ENCODE assay signal across 9 mouse cellular contexts in genomic region chr1:162453578-162453977, GRCm38 (mm10). TPM values are rescaled to one million over a fixed set of nuclear protein-coding genes. Genes with fewer than 3 reads are reported as not detected.
DNase-seq lines count a peak whose midpoint lies in the region; ATAC-seq lines count a peak whose summit lies in the region.
"Had no signal": no experiment of that assay in that cellular context is flagged by ENCODE, and none has a peak within 500 bp of the region (broad histone marks: within the 10 kb centered on the region; RNA-seq: fewer than 3 reads in every experiment).

No protein-coding gene starts in this region.

- 0 out of 2 replicates have a peak, but pooled peaks cover 4% of the 10 kb centered on the region for H3K4me1 ChIP-seq in lung, embryonic 15.5 days
- H3K4me1 ChIP-seq in embryonic facial prominence, embryonic 15.5 days = peaks cover 7% of the 10 kb centered on the region; the same call in 1 of the 2 replicates

- H3K9ac ChIP-seq in lung, embryonic 15.5 days = no peak overlapping the region
- H3K9ac ChIP-seq in embryonic facial prominence, embryonic 15.5 days = no peak overlapping the region

- no peak overlapping the region for H3K4me3 ChIP-seq in lung, embryonic 15.5 days
- no peak overlapping the region for H3K4me3 ChIP-seq in embryonic facial prominence, embryonic 15.5 days (replicated peaks)

- H3K27ac ChIP-seq in lung, embryonic 15.5 days = no peak overlapping the region
- H3K27ac ChIP-seq in embryonic facial prominence, embryonic 15.5 days (replicated peaks) = no peak overlapping the region

- no peaks in the 10 kb centered on the region for H3K9me3 ChIP-seq in lung, embryonic 15.5 days
- no peaks in the 10 kb centered on the region for H3K9me3 ChIP-seq in embryonic facial prominence, embryonic 15.5 days (replicated peaks)

- H3K36me3 ChIP-seq in lung, embryonic 15.5 days = no peaks in the 10 kb centered on the region
- no peaks in the 10 kb centered on the region for H3K36me3 ChIP-seq in embryonic facial prominence, embryonic 15.5 days

- peak; percentile 42 for ATAC-seq in lung, embryonic 15.5 days (ENCODE audit: borderline replicate concordance, extremely low read depth, low FRiP score, low TSS enrichment)
- ATAC-seq in cerebellum, adult (ENCODE audit: insufficient number of reproducible peaks, low FRiP score, low TSS enrichment) = peak; percentile 75
- ATAC-seq in embryonic facial prominence, embryonic 15.5 days (ENCODE audit: insufficient number of reproducible peaks, low FRiP score, low TSS enrichment, low read depth) = 0 out of 2 replicates have a peak, but pooled peaks have one; percentile 43
- no peak for ATAC-seq in megakaryocyte, adult 5-6 weeks (ENCODE audit: poor library complexity, severe bottlenecking)

- H3K27me3 ChIP-seq in lung, embryonic 15.5 days = no peaks in the 10 kb centered on the region
- no peaks in the 10 kb centered on the region for H3K27me3 ChIP-seq in embryonic facial prominence, embryonic 15.5 days

- 14% methylated on average over 8 of the region's 8 CpGs for WGBS in lung, embryonic 15.5 days
- WGBS in embryonic facial prominence, embryonic 15.5 days = 24% methylated on average over 8 of the region's 8 CpGs

- H3K4me2 ChIP-seq in lung, embryonic 15.5 days = no peak overlapping the region
- no peak overlapping the region for H3K4me2 ChIP-seq in embryonic facial prominence, embryonic 15.5 days (replicated peaks)

- no peak for DNase-seq in lung, adult 18-20 months
- peak; percentile 67 to 68 for DNase-seq in kidney, postnatal 25 days
- no peak for DNase-seq in thymus, postnatal 4 days
- DNase-seq in right cerebral cortex, adult 18-20 months = no peak
- DNase-seq: thymus, postnatal 14 days had no signal

RNA-seq across cellular contexts. Expression of gene Dnm3, which starts 24.3 kb away (rescaled TPM):
- 2.2 and 2.7 TPM in 2 replicates for polyA plus RNA-seq in lung, embryonic 15.5 days (2015; fragmentation: Nextera tagmentation; extraction: Ambion mirVana)
- 11.7 and 13.7 TPM in 2 replicates for polyA plus RNA-seq in embryonic facial prominence, embryonic 15.5 days (2015; fragmentation: Nextera tagmentation; extraction: Ambion mirVana)
- total RNA-seq in megakaryocyte, adult 5-6 weeks (2015) = 0.14 TPM in 1 of 2 replicates, not detected in the other
- total RNA-seq in megakaryocyte, adult 5-6 weeks (2017) = 0.04 and 0.15 TPM in 2 replicates

Comparison
In these comparisons a context has a peak if more than half of its experiments do, and no peak if none do; other contexts are left out.
1. DNase-seq: peak in kidney, postnatal 25 days (2 of 2); none in lung, adult 18-20 months (0 of 2), thymus, postnatal 4 days (single experiment) and right cerebral cortex, adult 18-20 months (single experiment).